Mouse (Mus musculus): ENCODE results near the gene Scml4.

DNA sequence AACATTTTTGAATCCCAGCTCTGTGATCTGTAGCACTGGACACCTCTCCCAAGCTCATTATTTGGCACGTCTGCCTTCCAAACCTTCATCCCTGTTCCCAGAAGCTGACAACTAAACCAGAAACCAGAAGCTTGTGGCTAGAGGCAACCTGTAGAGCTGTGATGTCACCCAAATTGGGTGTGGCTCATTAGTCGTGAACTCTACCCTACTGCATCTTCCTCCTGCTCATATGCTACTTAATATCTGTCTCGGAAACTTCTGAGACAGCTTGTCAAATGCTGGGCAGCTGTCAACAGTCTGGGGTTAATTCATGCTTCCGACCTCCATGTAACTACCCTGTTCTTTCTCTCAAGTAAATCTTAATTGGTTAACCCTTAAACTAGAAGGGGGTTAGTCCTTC lies 32.8 kb downstream of the Scml4 start:
- TF ChIP-seq CTCF (IDR thresholded peaks at IDR 0.05) (no peak), POLR2A (IDR thresholded peaks at IDR 0.05; ENCODE audit: insufficient read depth, low read depth, low read length) (no peak), EP300 (IDR thresholded peaks at IDR 0.05; ENCODE audit: insufficient read depth, low read depth, low read length) (no peak)
